8 mouse cellular contexts compared by ENCODE assay signal in genomic region chr5:96162399-96163331, GRCm38 (mm10). TPM values are rescaled to one million over a fixed set of nuclear protein-coding genes. Genes with fewer than 3 reads are reported as not detected.
DNase-seq lines count a peak whose midpoint lies in the region; ATAC-seq and TF ChIP-seq lines count a peak whose summit lies in the region.

No protein-coding gene starts in this region.

- H3K4me3 ChIP-seq in forebrain, embryonic 14.5 days (ENCODE audit: low read depth, low read length): peak overlapping the region; percentile 94
- H3K4me3 ChIP-seq in lung, adult 2 months (replicated peaks; ENCODE audit: extremely low read depth, low read depth, low read length): peak overlapping the region; percentile 94

- no peaks in the 10 kb centered on the region for H3K27me3 ChIP-seq in forebrain, embryonic 14.5 days (replicated peaks; ENCODE audit: control insufficient read depth, insufficient read depth, low read length)

- no peaks in the 10 kb centered on the region for H3K9me3 ChIP-seq in forebrain, embryonic 14.5 days (replicated peaks; ENCODE audit: control insufficient read depth, low read length)

- H3K36me3 ChIP-seq in forebrain, embryonic 14.5 days (ENCODE audit: control insufficient read depth, insufficient read depth, low read length): no peaks in the 10 kb centered on the region

- H3K27ac ChIP-seq in forebrain, embryonic 14.5 days (ENCODE audit: low read depth, low read length): peak overlapping the region; percentile 99

- intact Hi-C loops in heart, postnatal 14 days (cut with DNase I): loop anchor here (1.0 to 5.0 kb wide), 3 partner anchors 47 to 75 kb away; partner anchors contain the start of gene Mrpl1

- peak overlapping the region; percentile 85 for H3K4me2 ChIP-seq in forebrain, embryonic 14.5 days (ENCODE audit: low read length)

- peaks cover 5% of the 10 kb centered on the region for H3K4me1 ChIP-seq in forebrain, embryonic 14.5 days (ENCODE audit: control insufficient read depth, insufficient read depth, low read length)
- H3K4me1 ChIP-seq in lung, adult 2 months (ENCODE audit: control insufficient read depth, insufficient read depth, low read length): peaks cover 11% of the 10 kb centered on the region

- no peak for TF ChIP-seq CTCF in lung, adult 2 months (IDR thresholded peaks at IDR 0.05; ENCODE audit: insufficient read depth, low read length)

- ATAC-seq in forebrain, embryonic 14.5 days: peak; percentile 90
- ATAC-seq in neutrophil, adult 5-6 weeks (ENCODE audit: extremely low read depth, insufficient number of reproducible peaks, low FRiP score, poor library complexity, severe bottlenecking): peak; percentile 71

- under 1% methylated on average over 56 of the region's 56 CpGs for WGBS in forebrain, embryonic 14.5 days
- WGBS in lung, adult 2 months: under 1% methylated on average over 54 of the region's 56 CpGs

- peak overlapping the region; percentile 97 for H3K9ac ChIP-seq in forebrain, embryonic 14.5 days (ENCODE audit: low read length)

- TF ChIP-seq POLR2A in lung, adult 2 months (IDR thresholded peaks at IDR 0.05; ENCODE audit: borderline replicate concordance, extremely low read depth, low read depth, low read length): peak; percentile 68; the same call in 1 of the 2 replicates

- peak; percentile 82 for DNase-seq in ES-CJ7 (ENCODE audit: low read depth, low spot score)
- DNase-seq in cerebellum, adult 11 months: peak; percentile 76
- DNase-seq in forebrain, embryonic 14.5 days (ENCODE audit: low spot score): peak; percentile 94
- peak; percentile 87 to 90 for DNase-seq in heart, postnatal 14 days
- peak; percentile 76 for DNase-seq in layer of hippocampus, adult 11-12 months (ENCODE audit: low spot score)
- DNase-seq in lung, adult 2 months: peak; percentile 81
- DNase-seq in thymus, adult 18-20 months: peak; percentile 67 to 80

RNA-seq across cellular contexts. Expression of gene Cnot6l, which starts 1.3 kb away (rescaled TPM):
- 11.5 and 15.3 TPM in 2 replicates for polyA plus RNA-seq in forebrain, embryonic 14.5 days (2014; fragmentation: Nextera tagmentation; extraction: Ambion mirVana)
- total RNA-seq in heart, postnatal 14 days (2021): 10 to 100 TPM; 76.2 to 81.2 TPM
- polyA plus RNA-seq in lung, adult 2 months (2012; rRNA removed): 5.2 and 8.2 TPM in 2 replicates
- 108 and 135 TPM in 2 replicates for total RNA-seq in neutrophil, adult 5-6 weeks (2017)

RNA-seq across cellular contexts. Expression of gene Mrpl1, which starts 46.6 kb away (rescaled TPM):
- 16.8 TPM in 2 replicates for polyA plus RNA-seq in forebrain, embryonic 14.5 days (2014; fragmentation: Nextera tagmentation; extraction: Ambion mirVana)
- total RNA-seq in heart, postnatal 14 days (2021): 10 to 100 TPM; 25.5 to 28.0 TPM
- 1.4 and 2.0 TPM in 2 replicates for polyA plus RNA-seq in lung, adult 2 months (2012; rRNA removed)
- 29.1 and 30.8 TPM in 2 replicates for total RNA-seq in neutrophil, adult 5-6 weeks (2017)

Comparison
In these comparisons a context has a peak if more than half of its experiments do, and no peak if none do; other contexts are left out.
1. Peak in every context shown above with its lines: DNase-seq, ATAC-seq, H3K4me3 ChIP-seq and H3K27ac ChIP-seq.